Mouse (Mus musculus) naive thymus-derived CD4-positive, alpha-beta T cell, adult 2 months (primary cell): ENCODE measurements around the gene Cox7a2l.

ENCODE experiments used
- DNase-seq: peaks from one replicate; pipeline ENCODE4 v3.0.0-alpha.2; 2011; ENCODE audit warnings: low read depth

Gene Cox7a2l

GRCm38 (mm10) chr17:83452451-83452850 is 64.7 kb downstream of the Cox7a2l start:
- no peak for DNase-seq
